Mouse (Mus musculus) midbrain, embryonic 15.5 days (tissue): ENCODE results near the gene Slc25a19. TPM values are rescaled to one million over a fixed set of nuclear protein-coding genes. Genes with fewer than 3 reads are reported as not detected.

Experiments
- ATAC-seq: fragments of 200-750 bp; cut with Nextera tagmentation; replicated peaks from 2 replicates; pipeline ENCODE4 v1.8.0; 2017; ENCODE audit warnings: moderate TSS enrichment
- H3K27ac ChIP-seq: fragments of 300-500 bp; sonication (generic); 2 replicates; pipeline ENCODE4 v1.5.1; 2015; ENCODE audit warnings: mild to moderate bottlenecking, inconsistent platforms
- H3K27me3 ChIP-seq: fragments of 300-500 bp; sonication (generic); replicated peaks from 2 replicates; pipeline ENCODE4 v1.6.1; 2015; ENCODE audit warnings: inconsistent platforms
- H3K36me3 ChIP-seq: fragments of 300-500 bp; sonication (generic); replicated peaks from 2 replicates; pipeline ENCODE4 v1.6.1; 2015; ENCODE audit warnings: inconsistent platforms
- H3K4me1 ChIP-seq: fragments of 300-500 bp; sonication (generic); 2 replicates; pipeline ENCODE4 v1.6.1; 2015; ENCODE audit warnings: inconsistent platforms
- H3K4me2 ChIP-seq: fragments of 300-500 bp; sonication (generic); 2 replicates; pipeline ENCODE4 v1.6.1; 2015; ENCODE audit warnings: inconsistent platforms, mild to moderate bottlenecking, moderate library complexity
- H3K4me3 ChIP-seq: fragments of 300-500 bp; sonication (generic); 2 replicates; pipeline ENCODE4 v1.5.1; 2015; ENCODE audit warnings: mild to moderate bottlenecking, inconsistent platforms
- H3K9ac ChIP-seq: fragments of 300-500 bp; sonication (generic); 2 replicates; pipeline ENCODE4 v1.6.1; 2015; ENCODE audit warnings: mild to moderate bottlenecking, inconsistent platforms
- H3K9me3 ChIP-seq: fragments of 300-500 bp; sonication (generic); 2 replicates; pipeline ENCODE4 v1.6.1; 2016; ENCODE audit warnings: inconsistent platforms
- WGBS: fragments of 180-500 bp; shearing (Covaris S2); methylation state at CpG from one replicate; pipeline ENCODE4 v1.1.7; 2015; ENCODE audit warnings: mixed read lengths; 5-methylcytosine and 5-hydroxymethylcytosine counted together
- polyA plus RNA-seq: library from polyadenylated mRNA; unstranded; fragments of >200 nt; fragmentation: Nextera tagmentation; extraction: Ambion mirVana; gene quantifications from 2 replicates; pipeline ENCODE4 v1.2.1, GENCODE M21; 2015

Slc25a19 gene
- polyA plus RNA-seq, 1 experiment from 2014 or later, result 43.5 TPM

GRCm38 (mm10) chr11:115613138-115613945, 14.8 kb downstream of the Slc25a19 start:
- H3K9ac ChIP-seq, result peak overlapping the region; percentile 59
- ATAC-seq, result no peak
- H3K9me3 ChIP-seq, result no peaks in the 10 kb centered on the region
- H3K4me3 ChIP-seq, result peak overlapping the region; percentile 76
- H3K36me3 ChIP-seq, result peaks cover 15% of the 10 kb centered on the region
- peaks cover 20% of the 10 kb centered on the region; the same call in 1 of the 2 replicates for H3K27me3 ChIP-seq
- peak overlapping the region; percentile 97 for H3K4me2 ChIP-seq
- peak overlapping the region; percentile 76 for H3K27ac ChIP-seq
- peaks cover 17% of the 10 kb centered on the region for H3K4me1 ChIP-seq
- WGBS, result 1% methylated on average over 16 of the region's 16 CpGs

- Histone ChIP-seq H3K4me1 (peaks cover 17% of the 10 kb centered on the region), H3K36me3 (peaks cover 22% of the 10 kb centered on the region), H3K9me3 (no peaks in the 10 kb centered on the region), H3K9ac (peak within 1 kb of the TSS; percentile 59), H3K27ac (peak within 1 kb of the TSS; percentile 76), H3K4me3 (peak within 1 kb of the TSS; percentile 76), H3K4me2 (peak within 1 kb of the TSS; percentile 97), H3K27me3 (peaks cover 20% of the 10 kb centered on the region; the same call in 1 of the 2 replicates)
- peak; percentile 83 for ATAC-seq
- WGBS, result under 1% methylated on average over 77 of the region's 80 CpGs
These were observed 15.5 kb downstream of the Slc25a19 start, which contains the start of gene Mif4gd for GRCm38 (mm10) chr11:115612410-115613137. Mif4gd (minus strand) TSS chr11:115612969.

- peak overlapping the region; percentile 97 for H3K4me2 ChIP-seq
- H3K9me3 ChIP-seq, result no peaks in the 10 kb centered on the region
- peaks cover 22% of the 10 kb centered on the region; the same call in 1 of the 2 replicates for H3K36me3 ChIP-seq
- H3K27ac ChIP-seq, result peak overlapping the region; percentile 76
- peak overlapping the region; percentile 59 for H3K9ac ChIP-seq
- peak overlapping the region; percentile 76 for H3K4me3 ChIP-seq
- H3K27me3 ChIP-seq, result peaks cover 20% of the 10 kb centered on the region; the same call in 1 of the 2 replicates
- ATAC-seq, result no peak; the same call in 1 of the 2 replicates
- H3K4me1 ChIP-seq, result peaks cover 17% of the 10 kb centered on the region
- under 1% methylated on average over 13 of the region's 13 CpGs for WGBS
These were observed 16.1 kb downstream of the Slc25a19 start for GRCm38 (mm10) chr11:115612059-115612409.

- Histone ChIP-seq H3K4me2 (no peak overlapping the region; the same call in 1 of the 2 replicates), H3K4me3 (no peak overlapping the region), H3K9ac (no peak overlapping the region), H3K27ac (no peak overlapping the region), H3K27me3 (peaks cover 20% of the 10 kb centered on the region; the same call in 1 of the 2 replicates), H3K9me3 (no peaks in the 10 kb centered on the region), H3K4me1 (peaks cover 17% of the 10 kb centered on the region), H3K36me3 (peaks cover 27% of the 10 kb centered on the region; the same call in 1 of the 2 replicates)
- ATAC-seq, result no peak
- WGBS, result 76% methylated on average over 6 of the region's 6 CpGs
These were observed 16.9 kb downstream of the Slc25a19 start for GRCm38 (mm10) chr11:115611173-115611572.

GRCm38 (mm10) chr11:115609576-115609975, 18.5 kb downstream of the Slc25a19 start:
- Histone ChIP-seq H3K9me3 (no peaks in the 10 kb centered on the region), H3K4me2 (no peak overlapping the region), H3K36me3 (peaks cover 22% of the 10 kb centered on the region; the same call in 1 of the 2 replicates), H3K27me3 (peaks cover 13% of the 10 kb centered on the region; the same call in 1 of the 2 replicates), H3K4me3 (no peak overlapping the region), H3K27ac (no peak overlapping the region), H3K9ac (no peak overlapping the region), H3K4me1 (peaks cover 27% of the 10 kb centered on the region)
- ATAC-seq, result no peak
- WGBS, result 76% methylated on average over 3 of the region's 3 CpGs

GRCm38 (mm10) chr11:115608421-115609399, 19.4 kb downstream of the Slc25a19 start:
- no peak for ATAC-seq
- H3K9ac ChIP-seq, result no peak overlapping the region
- H3K36me3 ChIP-seq, result peaks cover 22% of the 10 kb centered on the region; the same call in 1 of the 2 replicates
- H3K9me3 ChIP-seq, result no peaks in the 10 kb centered on the region
- peaks cover 7% of the 10 kb centered on the region; the same call in 1 of the 2 replicates for H3K27me3 ChIP-seq
- no peak overlapping the region for H3K4me3 ChIP-seq
- H3K4me2 ChIP-seq, result no peak overlapping the region
- H3K27ac ChIP-seq, result no peak overlapping the region
- 79% methylated on average over 23 of the region's 23 CpGs for WGBS
- H3K4me1 ChIP-seq, result peaks cover 29% of the 10 kb centered on the region

GRCm38 (mm10) chr11:115606733-115607132, 21.4 kb downstream of the Slc25a19 start:
- Histone ChIP-seq H3K27me3 (0 out of 2 replicates have a peak, but pooled peaks cover 3% of the 10 kb centered on the region), H3K9ac (no peak overlapping the region), H3K4me3 (no peak overlapping the region), H3K36me3 (peaks cover 22% of the 10 kb centered on the region; the same call in 1 of the 2 replicates), H3K27ac (no peak overlapping the region), H3K9me3 (no peaks in the 10 kb centered on the region), H3K4me2 (no peak overlapping the region), H3K4me1 (peaks cover 26% of the 10 kb centered on the region)
- 95% methylated on average over 18 of the region's 18 CpGs for WGBS
- no peak for ATAC-seq

- Histone ChIP-seq H3K4me3 (peak overlapping the region; percentile 81), H3K27me3 (no peaks in the 10 kb centered on the region), H3K27ac (peak overlapping the region; percentile 94), H3K4me1 (peaks cover 29% of the 10 kb centered on the region), H3K4me2 (peak overlapping the region; percentile 81), H3K36me3 (peaks cover 19% of the 10 kb centered on the region; the same call in 1 of the 2 replicates), H3K9ac (peak overlapping the region; percentile 89), H3K9me3 (no peaks in the 10 kb centered on the region)
- under 1% methylated on average over 26 of the region's 26 CpGs for WGBS
- peak; percentile 60 for ATAC-seq
These were observed 23.8 kb downstream of the Slc25a19 start for GRCm38 (mm10) chr11:115604304-115604696.

- Histone ChIP-seq H3K27ac (peak within 1 kb of the TSS; percentile 94), H3K9me3 (no peaks in the 10 kb centered on the region), H3K4me1 (peaks cover 29% of the 10 kb centered on the region), H3K4me2 (peak within 1 kb of the TSS; percentile 81), H3K27me3 (no peaks in the 10 kb centered on the region), H3K9ac (peak within 1 kb of the TSS; percentile 89), H3K4me3 (peak within 1 kb of the TSS; percentile 81), H3K36me3 (peaks cover 19% of the 10 kb centered on the region; the same call in 1 of the 2 replicates)
- ATAC-seq, result peak; percentile 96
- under 1% methylated on average over 87 of the region's 93 CpGs for WGBS
These were observed 24.4 kb downstream of the Slc25a19 start, which contains the start of the genes Mrps7 and Gga3 for GRCm38 (mm10) chr11:115603476-115604303. Mrps7 (plus strand) TSS chr11:115603925. Gga3 (minus strand) TSS chr11:115604051.

GRCm38 (mm10) chr11:115603128-115603475, 25.0 kb downstream of the Slc25a19 start:
- Histone ChIP-seq H3K4me3 (peak overlapping the region; percentile 81), H3K9ac (peak overlapping the region; percentile 89), H3K4me1 (peaks cover 29% of the 10 kb centered on the region), H3K36me3 (peaks cover 14% of the 10 kb centered on the region; the same call in 1 of the 2 replicates), H3K27me3 (no peaks in the 10 kb centered on the region), H3K27ac (peak overlapping the region; percentile 94), H3K4me2 (peak overlapping the region; percentile 81), H3K9me3 (no peaks in the 10 kb centered on the region)
- WGBS, result 5% methylated on average over 15 of the region's 15 CpGs
- no peak for ATAC-seq
